Mouse (Mus musculus): ENCODE measurements around the gene Serpina1d.
"Not testable (repeated sequence)": the region's sequence is repeated elsewhere in the genome, so short reads cannot be mapped to it uniquely, and the experiment has no call there.

Gene Serpina1d

GRCm38 (mm10) chr12:103773246-103773851 is at the start of gene Serpina1d:
Gene Serpina1d, minus strand, starts transcription at chr12:103773592.
- DNase-seq (ENCODE audit: low read depth, low spot score), result not testable (repeated sequence)

DNA sequence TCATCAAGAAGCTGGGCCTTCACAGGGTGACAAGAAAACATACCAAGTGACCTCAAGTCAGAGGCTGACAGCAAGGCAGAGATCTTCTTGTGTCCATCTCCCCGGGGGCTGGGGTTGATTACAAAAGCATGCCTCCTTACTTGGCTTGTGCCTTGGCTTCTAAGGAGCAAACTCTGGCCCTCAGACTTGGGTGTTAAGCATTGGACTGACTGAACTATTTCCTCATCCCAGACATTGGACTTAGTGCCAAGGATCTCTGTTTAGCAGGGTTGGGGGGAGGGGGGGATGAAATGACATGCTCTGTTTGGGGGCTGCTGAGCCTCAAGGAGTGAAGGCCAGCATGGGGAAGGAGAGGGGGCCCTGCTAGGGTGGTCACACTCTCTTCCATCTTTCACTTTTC is 2.8 kb downstream of the Serpina1d start:
- DNase-seq (ENCODE audit: low read depth, low spot score), result not testable (repeated sequence)

- not testable (repeated sequence) for DNase-seq (ENCODE audit: low read depth, low spot score)
Measured at GRCm38 (mm10) chr12:103763083-103763482, 10.3 kb downstream of the Serpina1d start.

GRCm38 (mm10) chr12:103760316-103760715 is 13.1 kb downstream of the Serpina1d start:
- not testable (repeated sequence) for DNase-seq (ENCODE audit: low read depth, low spot score)

DNA sequence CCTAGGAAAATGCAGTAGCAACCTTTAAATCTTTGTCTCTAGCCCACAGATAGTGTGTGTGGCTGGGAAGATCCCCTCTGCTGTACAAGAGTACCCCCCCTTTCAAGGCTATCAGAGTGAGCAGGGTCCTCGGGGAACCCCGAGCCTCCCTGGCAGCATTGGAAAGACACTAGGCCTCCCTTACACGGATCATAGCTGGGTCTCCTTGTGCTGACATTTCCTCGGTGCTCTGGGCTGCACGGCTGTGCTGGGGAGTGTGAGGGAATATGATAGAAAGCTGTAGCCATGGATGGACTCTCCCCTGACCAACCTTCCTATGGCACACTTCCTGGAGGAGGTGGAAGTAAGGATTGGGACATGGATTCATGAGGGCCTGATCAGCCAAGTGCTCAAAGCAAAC is 27.4 kb downstream of the Serpina1d start:
- DNase-seq (ENCODE audit: low read depth, low spot score), result not testable (repeated sequence)

DNA sequence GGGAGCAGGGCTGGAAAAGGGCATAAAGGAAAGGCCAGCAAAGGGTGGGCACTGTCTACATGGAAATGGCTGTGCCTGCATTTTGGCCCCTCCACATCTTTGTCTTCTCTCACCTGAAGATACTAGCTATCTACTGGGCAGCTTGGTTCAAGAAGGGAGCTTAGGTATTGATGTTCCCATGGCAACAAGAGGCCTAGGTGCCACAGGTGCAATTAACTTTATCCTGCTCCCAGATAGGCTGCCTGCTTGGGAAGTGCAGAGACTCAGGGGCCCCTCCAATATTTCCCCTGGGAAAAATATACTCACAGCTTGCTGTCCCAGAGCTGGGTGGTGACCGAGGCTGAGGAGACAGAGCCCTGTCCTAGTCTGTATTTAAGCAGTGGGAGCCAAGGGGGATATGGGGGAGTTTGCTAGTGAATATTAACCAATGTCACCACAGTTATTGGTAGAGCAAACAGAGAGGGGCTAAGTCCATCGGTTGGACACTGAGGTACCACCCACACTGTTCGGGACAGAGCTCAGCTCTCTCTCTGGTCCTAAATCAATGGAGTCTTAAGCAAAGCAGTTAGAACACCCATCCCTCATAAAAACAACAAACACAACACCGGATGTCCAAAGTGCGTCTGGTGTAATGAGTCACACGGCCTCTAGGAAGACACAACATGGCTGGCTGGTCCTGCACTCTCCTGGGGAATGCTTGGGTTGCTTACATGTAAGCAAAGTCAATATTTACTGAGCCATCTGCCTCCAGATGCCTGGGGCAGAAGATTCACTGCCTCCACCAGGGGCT is 35.4 kb downstream of the Serpina1d start:
- not testable (repeated sequence) for DNase-seq (ENCODE audit: low read depth, low spot score)

- DNase-seq (ENCODE audit: low read depth, low spot score), result not testable (repeated sequence)
Measured at GRCm38 (mm10) chr12:103735566-103735965, 37.8 kb downstream of the Serpina1d start.

DNA sequence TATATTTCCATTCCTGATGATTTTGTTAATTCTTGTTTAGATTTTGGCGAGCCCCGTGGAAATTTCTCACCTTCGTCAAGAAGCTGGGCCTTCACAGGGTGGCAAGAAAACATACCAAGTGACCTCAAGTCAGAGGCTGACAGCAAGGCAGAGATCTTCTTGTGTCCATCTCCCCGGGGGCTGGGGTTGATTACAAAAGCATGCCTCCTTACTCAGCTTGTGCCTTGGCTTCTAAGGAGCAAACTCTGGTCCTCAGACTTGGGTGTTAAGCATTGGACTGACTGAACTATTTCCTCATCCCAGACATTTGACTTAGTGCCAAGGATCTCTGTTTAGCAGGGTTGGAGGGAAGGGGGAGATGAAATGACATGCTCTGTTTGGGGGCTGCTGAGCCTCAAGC is 38.3 kb downstream of the Serpina1d start:
- DNase-seq (ENCODE audit: low read depth, low spot score), result not testable (repeated sequence)

Measured in c-Kit-negative CD71-positive TER-119-positive erythroid progenitor cells, embryonic 14.5 days (primary cell).